Mouse (Mus musculus): ENCODE data around the gene Pja2.
"Not testable (repeated sequence)": the region's sequence is repeated elsewhere in the genome, so short reads cannot be mapped to it uniquely, and the experiment has no call there.

DNA sequence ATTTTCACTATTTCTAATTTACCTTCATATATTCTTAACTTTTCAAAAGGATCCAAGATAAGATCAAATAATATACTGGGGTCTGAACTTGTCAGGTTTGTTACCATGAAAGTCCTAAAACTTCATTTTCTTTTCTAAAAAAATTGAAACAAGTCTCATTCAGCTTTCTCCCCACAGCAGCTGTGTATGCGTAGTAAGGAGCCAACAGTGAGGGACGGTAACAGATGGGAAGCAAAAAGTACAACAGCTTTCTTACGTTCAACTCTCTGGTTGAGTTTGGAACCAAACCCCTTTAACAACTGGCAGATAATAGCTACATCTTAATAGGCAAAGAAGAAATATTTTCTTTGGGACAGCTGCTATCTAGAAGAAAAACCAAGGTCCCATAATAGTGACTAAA is 50.3 kb downstream of the Pja2 start:
- not testable (repeated sequence) for TF ChIP-seq CTCF (conservative IDR thresholded peaks at IDR 0.05; ENCODE audit: insufficient read depth, insufficient read length, low read depth, low read length); POLR2A (IDR thresholded peaks at IDR 0.05; ENCODE audit: low read depth, low read length)
